Mouse (Mus musculus): Measurements from ENCODE around the gene Ppp1r1b. TPM values are rescaled to one million over a fixed set of nuclear protein-coding genes. Genes with fewer than 3 reads are reported as not detected.

Gene Ppp1r1b
- polyA plus RNA-seq (2017; shearing (Covaris generic)), result not detected

DNA sequence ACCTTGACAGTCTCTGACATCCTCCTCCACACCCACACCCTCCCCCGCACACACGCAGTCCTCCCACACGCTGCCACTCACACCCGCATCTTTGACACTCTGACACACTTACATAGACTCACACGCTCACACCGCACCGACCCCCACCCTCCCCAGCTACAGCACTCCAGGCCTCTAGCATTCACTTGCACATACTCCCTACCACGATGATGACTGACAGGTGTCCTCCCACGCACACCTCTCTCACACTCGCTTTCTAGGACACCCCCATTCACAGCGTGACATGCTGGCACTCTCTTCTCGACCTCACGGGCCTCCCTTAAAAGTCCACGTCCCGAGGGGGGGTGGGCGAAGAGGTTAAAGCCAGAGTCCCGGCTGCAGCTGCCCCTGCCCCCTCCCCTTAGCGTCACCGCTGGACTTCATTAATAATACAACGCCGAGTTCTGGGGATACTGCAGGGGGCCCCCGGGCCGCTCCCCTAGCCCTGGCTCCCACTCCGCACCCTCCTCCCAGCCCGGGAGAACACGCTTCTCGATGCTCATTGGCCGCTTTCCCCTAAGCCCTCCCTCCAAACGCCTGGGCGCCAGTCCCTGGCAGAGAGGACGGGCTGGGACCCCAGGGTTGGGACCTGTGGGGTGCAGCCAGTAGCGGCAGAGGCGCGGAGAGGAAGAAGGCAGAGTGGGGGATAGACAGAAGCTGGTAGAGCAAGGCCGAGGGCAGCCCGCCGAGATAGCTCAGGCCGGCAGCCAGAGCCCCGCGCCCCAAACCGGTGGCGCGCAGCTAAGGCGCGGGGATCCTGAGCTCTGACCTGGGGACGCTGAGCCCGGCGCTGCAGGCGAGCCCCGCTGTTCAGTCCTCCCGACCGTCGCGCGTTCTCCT lies at the start of gene Ppp1r1b:
Gene Ppp1r1b, plus strand, starts transcription at position 322 of the 879 bp plus-strand sequence.
- ATAC-seq, result peak; percentile 63

GRCm38 (mm10) chr11:98298484-98299205 lies 49.6 kb upstream of the Ppp1r1b start:
- no peak for ATAC-seq

GRCm38 (mm10) chr11:98313790-98314323 lies 34.3 kb upstream of the Ppp1r1b start:
- ATAC-seq, result no peak

DNA sequence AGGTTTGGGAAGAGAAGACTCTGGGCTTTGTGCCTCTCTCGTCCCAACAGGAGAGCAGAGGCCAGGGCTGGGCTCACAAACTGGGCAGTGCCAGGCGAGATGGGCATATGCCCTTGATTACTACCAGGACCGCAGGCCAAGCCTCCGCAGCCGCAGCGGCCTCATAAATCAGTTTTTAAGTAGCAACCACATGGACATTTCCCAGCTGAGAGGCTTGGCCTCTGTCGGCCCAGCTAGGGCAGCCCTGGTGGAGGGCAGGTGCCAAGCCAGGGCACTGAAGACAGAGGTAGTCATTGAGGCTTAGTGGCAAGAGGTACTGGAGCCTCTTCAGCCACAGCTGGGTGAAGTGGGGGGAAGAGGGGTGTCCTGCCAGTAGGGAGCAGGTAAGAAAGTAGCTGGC lies 30.7 kb upstream of the Ppp1r1b start:
- no peak for ATAC-seq

GRCm38 (mm10) chr11:98318421-98319116 lies 29.6 kb upstream of the Ppp1r1b start:
- ATAC-seq, result no peak

GRCm38 (mm10) chr11:98319120-98319519 lies 29.1 kb upstream of the Ppp1r1b start:
- no peak for ATAC-seq

DNA sequence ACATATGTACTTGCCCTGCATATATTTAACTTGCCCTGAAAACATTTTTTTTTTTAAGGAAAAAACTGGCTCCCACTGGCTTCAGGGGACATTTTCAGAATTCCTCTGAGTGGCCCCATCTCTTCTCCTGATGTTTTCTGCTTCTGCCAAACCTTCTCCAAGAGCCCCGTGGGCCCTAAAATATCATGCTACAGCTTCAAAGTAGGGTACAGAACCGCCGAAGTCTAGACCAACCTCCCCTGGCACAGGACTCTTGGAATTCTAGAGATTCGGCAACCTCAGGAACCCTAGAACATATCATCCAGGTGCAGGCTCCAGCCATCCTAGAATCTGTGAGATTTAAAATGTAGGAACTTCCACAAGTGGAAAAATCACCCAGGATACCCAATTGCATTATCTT lies 28.7 kb upstream of the Ppp1r1b start:
- ATAC-seq, result no peak

GRCm38 (mm10) chr11:98319944-98320343 lies 28.3 kb upstream of the Ppp1r1b start:
- no peak for ATAC-seq

DNA sequence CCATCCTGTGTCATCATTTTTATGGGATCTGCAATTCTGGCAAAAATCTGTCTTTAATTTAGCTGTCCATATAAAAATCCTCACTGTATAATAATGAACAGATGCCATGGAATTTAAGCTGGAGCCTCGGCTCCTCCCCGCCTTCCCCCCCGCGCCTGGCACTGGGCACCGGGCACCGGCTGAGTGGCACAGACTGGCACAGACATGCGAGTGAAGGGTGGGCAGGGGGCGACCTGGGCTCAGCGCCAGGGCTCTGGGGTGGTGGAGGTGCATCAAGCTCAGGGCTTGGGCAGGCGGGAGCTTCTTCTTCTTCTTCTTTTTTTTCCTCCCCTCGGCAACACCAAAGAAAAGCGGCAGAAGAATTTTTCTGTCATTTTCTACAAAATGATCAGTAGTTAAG lies 27.8 kb upstream of the Ppp1r1b start:
- no peak for ATAC-seq

GRCm38 (mm10) chr11:98320806-98321676 lies 27.2 kb upstream of the Ppp1r1b start:
- ATAC-seq, result no peak

GRCm38 (mm10) chr11:98321677-98322003 lies 26.6 kb upstream of the Ppp1r1b start:
- ATAC-seq, result no peak

GRCm38 (mm10) chr11:98322159-98322558 lies 26.0 kb upstream of the Ppp1r1b start:
- no peak for ATAC-seq

DNA sequence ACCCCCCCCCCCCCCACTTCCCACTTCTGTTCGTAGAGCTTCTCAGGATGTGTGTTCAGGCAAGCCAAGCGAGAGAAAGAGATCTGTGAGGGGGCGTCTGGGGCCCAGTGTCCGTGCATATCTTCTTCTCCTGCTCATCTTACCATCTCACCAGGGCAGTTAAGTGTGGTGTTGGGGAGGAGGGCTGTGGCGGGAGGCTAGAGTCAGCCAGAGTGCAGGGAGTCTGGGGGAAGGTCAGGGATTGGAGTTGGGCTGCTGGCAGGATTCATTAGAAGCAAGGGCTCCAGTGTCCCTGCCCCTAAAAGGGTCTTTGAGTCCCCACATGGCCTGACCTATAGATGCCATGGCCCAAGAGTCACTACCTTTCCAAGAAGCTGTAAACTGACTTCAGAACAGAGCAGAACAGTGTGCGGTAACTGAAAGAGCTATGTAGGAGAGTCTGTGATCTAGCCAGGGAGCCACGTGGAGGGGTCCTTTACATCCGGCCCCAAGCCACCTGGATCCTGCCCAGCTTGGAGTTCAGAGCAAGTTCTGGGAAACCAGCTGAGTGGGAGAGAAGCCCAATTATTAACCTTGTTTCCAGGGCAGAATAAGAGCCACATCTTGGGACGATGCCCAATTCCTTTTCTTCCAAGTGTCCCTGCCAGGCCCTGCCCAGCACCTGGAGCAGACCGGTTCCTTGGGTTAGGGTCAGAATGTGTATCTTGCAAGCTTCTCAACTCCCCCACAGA lies 24.9 kb upstream of the Ppp1r1b start:
- ATAC-seq, result no peak

- no peak for ATAC-seq
Observed at GRCm38 (mm10) chr11:98323933-98324332, 24.3 kb upstream of the Ppp1r1b start.

GRCm38 (mm10) chr11:98325191-98325820 lies 22.9 kb upstream of the Ppp1r1b start:
- no peak for ATAC-seq

DNA sequence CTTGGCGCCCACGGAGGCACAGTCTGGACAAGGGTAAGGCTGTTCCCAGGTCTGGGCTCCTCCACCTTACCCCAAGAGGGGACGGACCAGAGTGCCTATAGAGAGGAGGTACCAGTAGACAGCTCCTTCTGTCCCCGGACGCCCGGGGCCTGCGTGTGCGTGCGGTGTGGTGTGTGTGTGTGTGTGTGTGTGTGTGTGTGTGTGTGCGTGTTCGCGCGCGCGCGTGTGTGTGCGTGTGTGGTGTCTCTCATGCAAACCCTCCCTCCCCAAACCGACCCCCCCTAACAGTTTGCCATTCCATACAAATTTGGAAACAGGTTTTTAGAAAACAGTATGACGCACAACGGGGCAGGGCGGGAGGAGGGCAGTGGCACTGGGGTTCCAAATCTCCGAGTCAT lies 22.4 kb upstream of the Ppp1r1b start:
- no peak for ATAC-seq

DNA sequence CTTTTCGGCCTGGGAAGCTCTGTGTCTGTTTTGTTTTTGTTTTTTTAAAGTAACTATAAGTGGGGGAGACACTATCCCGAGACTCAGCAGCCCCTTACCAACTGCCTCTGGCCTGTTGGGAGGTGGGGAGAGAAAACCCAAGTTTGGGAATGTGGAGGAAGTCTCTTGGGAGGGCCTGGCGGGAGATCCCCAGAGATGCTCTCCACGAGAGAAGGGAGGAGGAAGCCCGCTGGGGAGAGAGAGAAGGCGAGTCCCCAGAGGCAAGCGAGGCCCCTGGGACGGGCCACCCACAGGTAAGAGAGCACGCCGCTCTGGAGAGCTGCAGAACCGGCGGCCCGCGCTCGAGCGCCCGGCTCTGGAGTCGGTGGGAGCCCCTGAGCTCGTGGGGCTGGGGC lies 21.5 kb upstream of the Ppp1r1b start:
- ATAC-seq, result no peak

DNA sequence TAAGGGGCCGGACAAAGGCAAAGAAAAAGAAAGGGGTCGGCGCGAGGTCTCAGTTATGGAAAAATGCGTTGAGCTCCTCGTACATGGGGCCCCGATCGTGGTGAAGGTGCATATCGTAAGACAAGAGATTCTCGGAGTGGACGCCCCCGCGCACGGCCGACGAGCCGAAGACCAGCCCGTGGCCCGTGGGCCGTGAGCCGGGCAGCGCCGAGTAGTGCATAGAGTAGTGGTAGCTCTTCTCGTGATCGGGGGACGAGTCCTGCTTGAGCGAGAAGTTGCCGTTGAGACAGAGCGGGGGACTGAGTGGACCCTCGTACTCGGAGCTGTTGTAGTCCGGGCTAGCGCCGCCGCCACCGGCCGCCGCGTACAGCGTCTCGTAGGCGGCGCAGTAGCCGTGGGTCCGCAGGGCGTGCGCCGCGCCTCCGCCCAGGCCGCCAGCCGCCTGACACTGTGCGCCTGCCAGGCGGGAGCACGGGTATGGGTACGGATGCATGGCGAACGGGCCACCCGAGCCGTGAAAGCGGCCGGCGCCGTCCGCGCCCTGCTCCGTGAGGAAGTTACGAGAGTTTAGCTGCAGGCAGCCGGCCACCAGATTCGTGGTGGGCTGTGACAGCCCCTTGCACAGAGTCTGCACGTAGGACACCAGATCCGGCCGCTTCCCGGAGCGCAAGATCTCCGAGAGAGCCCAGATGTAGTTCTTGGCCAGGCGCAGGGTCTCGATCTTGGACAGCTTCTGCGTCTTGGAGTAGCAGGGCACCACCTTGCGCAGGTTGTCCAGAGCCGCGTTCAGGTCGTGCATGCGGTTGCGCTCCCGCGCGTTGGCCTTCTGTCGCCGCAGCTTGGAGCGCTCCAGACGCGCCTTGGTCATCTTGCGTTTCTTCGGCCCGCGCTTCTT lies 20.8 kb upstream of the Ppp1r1b start:
- no peak for ATAC-seq

DNA sequence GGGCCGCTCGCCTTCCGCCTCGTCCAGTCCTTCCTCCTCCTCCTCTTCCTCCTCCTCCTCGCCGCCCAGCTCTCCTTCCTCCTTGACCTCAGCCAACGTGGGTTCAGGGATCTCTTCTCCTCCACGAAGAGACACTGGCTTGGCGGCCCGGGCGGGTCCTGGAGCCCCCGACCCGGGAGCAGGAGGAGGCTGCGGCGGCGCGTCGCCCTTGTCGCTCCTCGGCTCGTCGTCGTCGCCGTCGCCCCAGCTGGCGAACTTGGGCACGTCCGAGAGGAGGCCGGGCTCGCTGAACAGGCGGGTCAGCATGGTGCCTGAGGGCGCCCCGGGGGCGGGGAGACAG lies 20.2 kb upstream of the Ppp1r1b start:
- no peak for ATAC-seq

All from inflammation-experienced regulatory T-cells, adult 6 months (primary cell).